Mouse (Mus musculus): Measurements from ENCODE around the gene Myo5a. TPM values are rescaled to one million over a fixed set of nuclear protein-coding genes. Genes with fewer than 3 reads are reported as not detected.

The Myo5a gene
- polyA plus RNA-seq, 1 experiment from 2014 or later, result 13.1 TPM

DNA sequence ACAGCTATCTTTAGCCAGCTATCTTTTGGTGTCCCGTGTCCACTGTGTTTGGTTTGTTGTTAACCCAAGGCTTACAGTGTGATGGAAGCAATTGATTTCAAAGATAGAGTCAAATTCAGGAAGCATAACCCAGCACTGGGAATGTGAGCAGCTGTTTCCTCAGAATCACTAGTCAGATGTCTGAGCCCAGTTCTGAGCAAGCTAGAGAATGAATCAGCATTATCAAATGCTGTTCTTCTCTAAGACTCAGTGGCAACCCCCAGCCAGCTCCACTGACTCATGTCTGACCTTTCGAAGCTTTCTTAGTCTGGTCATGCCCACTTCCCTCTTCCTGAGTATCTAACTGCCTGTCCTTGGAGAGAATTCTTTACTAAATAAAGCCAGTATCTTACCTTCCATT, 125.5 kb downstream of the Myo5a start:
- Histone ChIP-seq H3K4me3 (ENCODE audit: low read depth, low read length) (no peak overlapping the region), H3K9ac (ENCODE audit: low read length) (no peak overlapping the region), H3K4me1 (replicated peaks; ENCODE audit: control insufficient read depth, insufficient read depth, low read length) (no peaks in the 10 kb centered on the region), H3K9me3 (ENCODE audit: control insufficient read depth, low read length) (no peaks in the 10 kb centered on the region), H3K36me3 (ENCODE audit: control insufficient read depth, insufficient read depth, low read length) (peaks cover 21% of the 10 kb centered on the region), H3K27me3 (replicated peaks; ENCODE audit: control insufficient read depth, insufficient read depth, low read length) (no peaks in the 10 kb centered on the region), H3K4me2 (ENCODE audit: low read length) (no peak overlapping the region), H3K27ac (ENCODE audit: low read depth) (no peak overlapping the region)
- DNase-seq (ENCODE audit: low spot score) (no peak), ATAC-seq (replicated peaks; ENCODE audit: low FRiP score, low TSS enrichment, low read depth) (no peak)
- 60% methylated on average over 2 of the region's 2 CpGs for WGBS

DNA sequence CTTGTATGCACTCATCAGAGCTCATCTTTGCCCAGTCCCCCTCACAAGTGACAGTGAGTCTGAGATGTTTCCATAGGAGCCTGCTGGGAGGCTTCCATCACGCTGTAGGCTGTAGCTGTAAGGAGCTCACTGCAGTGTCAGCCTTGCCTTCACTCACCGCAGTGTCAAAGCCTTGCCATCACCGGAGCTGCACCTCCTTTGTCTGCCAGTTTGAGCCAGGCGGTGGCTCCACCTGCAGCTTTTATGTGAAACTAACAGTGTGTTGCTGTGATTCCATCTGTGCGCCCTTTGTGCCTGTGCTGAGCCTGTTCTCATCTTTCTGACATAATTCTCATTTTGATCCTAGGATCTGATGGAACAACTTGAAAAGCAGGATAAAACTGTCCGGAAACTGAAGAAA, 126.5 kb downstream of the Myo5a start:
- H3K27me3 ChIP-seq (replicated peaks; ENCODE audit: control insufficient read depth, insufficient read depth, low read length), result no peaks in the 10 kb centered on the region

DNA sequence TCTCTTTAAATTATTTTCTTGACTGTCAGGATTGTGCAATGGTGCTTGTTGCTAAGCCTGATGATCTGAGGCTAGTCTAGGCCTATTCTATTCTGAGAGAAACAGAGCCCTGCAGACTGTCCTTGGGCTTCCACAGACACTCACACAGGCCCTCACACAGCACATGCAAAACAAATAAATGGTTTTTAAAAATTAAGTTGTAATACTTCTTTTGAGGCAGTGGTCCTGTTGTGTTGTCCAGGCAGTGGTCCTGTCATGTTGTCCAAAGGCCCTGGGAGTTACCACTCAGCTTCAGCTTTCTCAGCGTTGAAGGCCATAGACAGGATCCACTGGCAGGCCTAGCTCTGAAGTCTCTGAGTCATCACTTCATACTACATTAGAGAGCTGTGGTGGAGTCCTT, 130.7 kb downstream of the Myo5a start:
- no peaks in the 10 kb centered on the region for H3K27me3 ChIP-seq (replicated peaks; ENCODE audit: control insufficient read depth, insufficient read depth, low read length)
- H3K9ac ChIP-seq (ENCODE audit: low read length), result no peak overlapping the region
- H3K36me3 ChIP-seq (ENCODE audit: control insufficient read depth, insufficient read depth, low read length), result peaks cover 27% of the 10 kb centered on the region
- ATAC-seq (replicated peaks; ENCODE audit: low FRiP score, low TSS enrichment, low read depth) (no peak), DNase-seq (ENCODE audit: low spot score) (no peak)
- H3K4me3 ChIP-seq (ENCODE audit: low read depth, low read length), result no peak overlapping the region
- 100% methylated on average over 1 of the region's 1 CpGs for WGBS
- H3K4me1 ChIP-seq (replicated peaks; ENCODE audit: control insufficient read depth, insufficient read depth, low read length), result no peaks in the 10 kb centered on the region
- no peak overlapping the region for H3K4me2 ChIP-seq (ENCODE audit: low read length)
- no peak overlapping the region for H3K27ac ChIP-seq (ENCODE audit: low read depth)
- H3K9me3 ChIP-seq (ENCODE audit: control insufficient read depth, low read length), result no peaks in the 10 kb centered on the region

More for the DNA sequence above, 126.5 kb downstream of the Myo5a start:
- Histone ChIP-seq H3K9ac (ENCODE audit: low read length) (no peak overlapping the region), H3K4me2 (ENCODE audit: low read length) (no peak overlapping the region), H3K27ac (ENCODE audit: low read depth) (no peak overlapping the region), H3K4me1 (replicated peaks; ENCODE audit: control insufficient read depth, insufficient read depth, low read length) (no peaks in the 10 kb centered on the region), H3K36me3 (ENCODE audit: control insufficient read depth, insufficient read depth, low read length) (peaks cover 25% of the 10 kb centered on the region), H3K9me3 (ENCODE audit: control insufficient read depth, low read length) (no peaks in the 10 kb centered on the region), H3K4me3 (ENCODE audit: low read depth, low read length) (no peak overlapping the region)
- no peak for ATAC-seq (replicated peaks; ENCODE audit: low FRiP score, low TSS enrichment, low read depth)
- no peak for DNase-seq (ENCODE audit: low spot score)
- 67% methylated on average over 6 of the region's 6 CpGs for WGBS

DNA sequence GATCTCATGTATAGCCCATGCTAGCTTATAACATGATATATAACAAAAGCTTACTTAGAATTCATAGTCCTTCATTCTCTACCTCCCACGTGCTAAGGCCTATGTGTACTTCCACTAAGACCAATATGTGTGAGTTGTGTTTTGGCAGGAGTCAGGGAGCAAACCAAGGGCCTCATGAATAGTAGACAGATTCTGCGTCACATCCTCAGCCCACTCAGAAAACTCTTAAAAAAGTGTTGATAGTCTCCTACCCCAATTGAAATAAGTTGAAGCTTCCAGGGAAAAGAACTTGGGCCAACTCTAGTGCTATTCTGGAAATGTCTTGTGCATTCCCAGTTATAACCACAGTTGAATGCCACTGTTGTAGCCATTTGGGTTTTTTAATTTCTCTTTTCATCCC, 131.2 kb downstream of the Myo5a start:
- no peak overlapping the region for H3K27ac ChIP-seq (ENCODE audit: low read depth)
- H3K4me2 ChIP-seq (ENCODE audit: low read length), result no peak overlapping the region
- H3K36me3 ChIP-seq (ENCODE audit: control insufficient read depth, insufficient read depth, low read length), result peaks cover 27% of the 10 kb centered on the region
- DNase-seq (ENCODE audit: low spot score) (no peak), ATAC-seq (replicated peaks; ENCODE audit: low FRiP score, low TSS enrichment, low read depth) (no peak)
- no peak overlapping the region for H3K9ac ChIP-seq (ENCODE audit: low read length)
- WGBS, result 94% methylated on average over 2 of the region's 2 CpGs
- H3K27me3 ChIP-seq (replicated peaks; ENCODE audit: control insufficient read depth, insufficient read depth, low read length), result no peaks in the 10 kb centered on the region
- H3K4me1 ChIP-seq (replicated peaks; ENCODE audit: control insufficient read depth, insufficient read depth, low read length), result no peaks in the 10 kb centered on the region
- H3K9me3 ChIP-seq (ENCODE audit: control insufficient read depth, low read length), result no peaks in the 10 kb centered on the region
- H3K4me3 ChIP-seq (ENCODE audit: low read depth, low read length), result no peak overlapping the region

DNA sequence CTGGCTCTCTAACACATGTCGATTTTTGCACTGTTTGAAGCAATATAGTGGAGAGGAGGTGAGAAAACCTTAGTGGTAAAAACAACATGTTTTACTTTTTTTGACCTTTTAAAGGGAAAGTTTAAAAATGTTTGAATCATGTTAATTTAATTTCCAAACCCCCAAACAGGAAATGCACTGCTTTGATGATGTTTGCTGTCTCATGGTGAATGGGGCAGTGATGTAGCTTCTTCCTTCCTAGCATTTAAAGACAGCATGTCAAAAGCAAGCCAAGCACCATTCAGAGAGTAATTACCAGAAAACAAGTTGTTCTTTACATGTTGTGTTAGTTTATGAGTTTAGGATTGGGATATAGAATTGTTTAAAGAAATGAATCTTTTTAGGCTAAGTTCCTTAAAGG, 138.4 kb downstream of the Myo5a start:
- Histone ChIP-seq H3K36me3 (ENCODE audit: control insufficient read depth, insufficient read depth, low read length) (peaks cover 15% of the 10 kb centered on the region), H3K4me1 (replicated peaks; ENCODE audit: control insufficient read depth, insufficient read depth, low read length) (no peaks in the 10 kb centered on the region), H3K9me3 (ENCODE audit: control insufficient read depth, low read length) (no peaks in the 10 kb centered on the region), H3K4me3 (ENCODE audit: low read depth, low read length) (no peak overlapping the region), H3K27ac (ENCODE audit: low read depth) (no peak overlapping the region), H3K27me3 (replicated peaks; ENCODE audit: control insufficient read depth, insufficient read depth, low read length) (no peaks in the 10 kb centered on the region), H3K4me2 (ENCODE audit: low read length) (no peak overlapping the region), H3K9ac (ENCODE audit: low read length) (no peak overlapping the region)
- WGBS, result 94% methylated on average over 1 of the region's 1 CpGs
- ATAC-seq (replicated peaks; ENCODE audit: low FRiP score, low TSS enrichment, low read depth) (no peak), DNase-seq (ENCODE audit: low spot score) (no peak)

DNA sequence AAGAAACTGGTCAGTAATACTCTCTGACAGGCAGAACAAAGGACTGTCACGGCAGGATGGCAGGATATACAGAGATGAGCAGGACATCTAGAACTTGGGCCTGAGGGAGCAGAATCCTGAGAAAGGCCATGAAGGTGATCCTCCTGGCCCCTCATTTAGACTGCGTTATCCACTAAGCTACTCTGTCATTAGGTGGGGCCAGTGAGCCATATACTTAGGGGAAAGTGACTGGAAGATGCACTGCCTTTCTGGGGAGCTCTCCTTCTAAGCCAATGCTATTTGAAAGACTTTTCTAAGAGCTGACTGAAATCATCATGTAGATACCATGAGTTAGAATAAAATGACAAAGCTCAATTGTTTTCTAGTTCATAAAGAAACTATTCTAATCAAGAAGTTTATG, 139.5 kb downstream of the Myo5a start:
- Histone ChIP-seq H3K27ac (ENCODE audit: low read depth) (no peak overlapping the region), H3K27me3 (replicated peaks; ENCODE audit: control insufficient read depth, insufficient read depth, low read length) (no peaks in the 10 kb centered on the region), H3K4me2 (ENCODE audit: low read length) (no peak overlapping the region), H3K4me1 (replicated peaks; ENCODE audit: control insufficient read depth, insufficient read depth, low read length) (no peaks in the 10 kb centered on the region), H3K36me3 (ENCODE audit: control insufficient read depth, insufficient read depth, low read length) (peaks cover 20% of the 10 kb centered on the region), H3K9me3 (ENCODE audit: control insufficient read depth, low read length) (no peaks in the 10 kb centered on the region), H3K4me3 (ENCODE audit: low read depth, low read length) (no peak overlapping the region), H3K9ac (ENCODE audit: low read length) (no peak overlapping the region)
- no peak for ATAC-seq (replicated peaks; ENCODE audit: low FRiP score, low TSS enrichment, low read depth)
- WGBS, result 85% methylated on average over 2 of the region's 2 CpGs
- DNase-seq (ENCODE audit: low spot score), result no peak

DNA sequence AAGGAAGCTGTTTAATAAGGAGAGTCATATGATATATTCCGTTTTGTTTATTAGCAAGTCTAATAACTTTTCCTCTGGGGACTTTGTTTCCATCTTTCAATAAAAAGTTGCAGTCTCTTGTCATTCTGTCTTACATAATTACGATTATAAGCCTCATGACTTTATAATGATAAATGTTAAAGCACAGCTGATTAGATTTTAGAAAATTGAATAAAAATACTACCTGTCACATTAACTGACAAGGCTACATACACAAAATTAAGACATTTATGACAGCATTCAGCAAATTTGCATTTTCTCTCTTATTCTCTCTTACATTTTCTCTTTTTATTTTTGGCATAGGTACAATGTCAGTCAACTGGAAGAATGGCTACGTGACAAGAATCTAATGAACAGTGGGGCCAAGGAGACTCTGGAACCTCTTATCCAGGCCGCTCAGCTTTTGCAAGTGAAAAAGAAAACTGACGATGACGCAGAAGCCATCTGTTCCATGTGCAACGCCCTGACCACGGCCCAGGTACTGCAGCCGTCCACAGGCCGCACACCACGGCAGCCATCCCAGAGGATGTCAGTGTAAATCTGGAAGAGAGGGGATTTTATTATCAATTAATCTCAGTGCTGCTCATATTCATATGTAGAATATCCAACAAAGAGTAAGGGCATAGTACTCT, 144.1 kb downstream of the Myo5a start:
- H3K27me3 ChIP-seq (replicated peaks; ENCODE audit: control insufficient read depth, insufficient read depth, low read length), result no peaks in the 10 kb centered on the region
- H3K27ac ChIP-seq (ENCODE audit: low read depth), result no peak overlapping the region
- peaks cover 28% of the 10 kb centered on the region for H3K36me3 ChIP-seq (ENCODE audit: control insufficient read depth, insufficient read depth, low read length)
- H3K4me3 ChIP-seq (ENCODE audit: low read depth, low read length), result no peak overlapping the region
- WGBS, result 95% methylated on average over 11 of the region's 11 CpGs
- ATAC-seq (replicated peaks; ENCODE audit: low FRiP score, low TSS enrichment, low read depth) (no peak), DNase-seq (ENCODE audit: low spot score) (no peak)
- no peak overlapping the region for H3K9ac ChIP-seq (ENCODE audit: low read length)
- H3K9me3 ChIP-seq (ENCODE audit: control insufficient read depth, low read length), result no peaks in the 10 kb centered on the region
- no peaks in the 10 kb centered on the region for H3K4me1 ChIP-seq (replicated peaks; ENCODE audit: control insufficient read depth, insufficient read depth, low read length)
- no peak overlapping the region for H3K4me2 ChIP-seq (ENCODE audit: low read length)

DNA sequence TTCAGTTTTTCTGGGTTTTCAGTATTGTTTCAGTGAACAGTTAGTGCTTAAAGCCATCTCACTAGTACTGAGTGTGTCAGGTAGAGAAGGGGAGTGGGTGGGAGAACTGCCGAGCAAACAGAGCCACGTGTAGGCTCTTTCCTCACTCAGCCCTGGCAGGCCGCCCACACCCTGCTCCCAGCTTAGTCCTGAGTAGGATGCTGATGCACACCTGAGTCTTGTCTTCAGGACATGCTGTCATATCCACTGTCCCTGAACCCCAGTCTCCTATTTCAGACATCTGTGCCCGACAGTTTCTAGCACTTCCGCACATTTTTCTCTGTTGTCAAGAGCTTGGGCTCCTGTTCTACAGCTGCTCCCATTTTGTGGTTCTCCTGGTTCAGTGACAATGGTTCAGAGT, 149.1 kb downstream of the Myo5a start:
- Histone ChIP-seq H3K9me3 (ENCODE audit: control insufficient read depth, low read length) (no peaks in the 10 kb centered on the region), H3K36me3 (ENCODE audit: control insufficient read depth, insufficient read depth, low read length) (peaks cover 17% of the 10 kb centered on the region), H3K4me3 (ENCODE audit: low read depth, low read length) (no peak overlapping the region), H3K4me2 (ENCODE audit: low read length) (no peak overlapping the region), H3K27me3 (replicated peaks; ENCODE audit: control insufficient read depth, insufficient read depth, low read length) (no peaks in the 10 kb centered on the region), H3K27ac (ENCODE audit: low read depth) (no peak overlapping the region), H3K4me1 (replicated peaks; ENCODE audit: control insufficient read depth, insufficient read depth, low read length) (no peaks in the 10 kb centered on the region), H3K9ac (ENCODE audit: low read length) (no peak overlapping the region)
- ATAC-seq (replicated peaks; ENCODE audit: low FRiP score, low TSS enrichment, low read depth) (no peak), DNase-seq (ENCODE audit: low spot score) (no peak)
- 70% methylated on average over 5 of the region's 5 CpGs for WGBS
